Mouse (Mus musculus): ENCODE measurements around the gene Kcnab3. TPM values are rescaled to one million over a fixed set of nuclear protein-coding genes. Genes with fewer than 3 reads are reported as not detected.
A peak's percentile ranks its signal among the peaks of the same experiment; 100 is the strongest.

Gene Kcnab3
- polyA plus RNA-seq, 1 experiment from 2014 or later: 6.0 TPM

- Histone ChIP-seq H3K9me3 (ENCODE audit: control insufficient read depth, low read length) (no peaks in the 10 kb centered on the region), H3K4me1 (ENCODE audit: control insufficient read depth, insufficient read depth, low read depth, low read length) (peaks cover 28% of the 10 kb centered on the region), H3K36me3 (ENCODE audit: control insufficient read depth, insufficient read depth, low read length) (no peaks in the 10 kb centered on the region), H3K4me2 (ENCODE audit: low read length) (peak overlapping the region; percentile 45), H3K27ac (ENCODE audit: low read depth, low read length) (peak overlapping the region; percentile 75), H3K9ac (ENCODE audit: low read depth, low read length) (peak overlapping the region; percentile 31; the same call in 1 of the 2 replicates), H3K4me3 (ENCODE audit: low read length) (no peak overlapping the region; the same call in 1 of the 2 replicates), H3K27me3 (replicated peaks; ENCODE audit: control insufficient read depth, insufficient read depth, low read length) (no peaks in the 10 kb centered on the region)
- ATAC-seq: peak; percentile 28; the same call in 1 of the 2 replicates
- WGBS: 29% methylated on average over 12 of the region's 12 CpGs
Measured at GRCm38 (mm10) chr11:69372056-69372779, 46.2 kb downstream of the Kcnab3 start.

GRCm38 (mm10) chr11:69372780-69373170 lies 46.7 kb downstream of the Kcnab3 start:
- H3K27ac ChIP-seq (ENCODE audit: low read depth, low read length): peak overlapping the region; percentile 75; the same call in 1 of the 2 replicates
- 64% methylated on average over 3 of the region's 3 CpGs for WGBS

GRCm38 (mm10) chr11:69373223-69373965 lies 47.3 kb downstream of the Kcnab3 start:
- H3K27ac ChIP-seq (ENCODE audit: low read depth, low read length): no peak overlapping the region
- peaks cover 21% of the 10 kb centered on the region for H3K4me1 ChIP-seq (ENCODE audit: control insufficient read depth, insufficient read depth, low read depth, low read length)
- H3K9me3 ChIP-seq (ENCODE audit: control insufficient read depth, low read length): no peaks in the 10 kb centered on the region
- no peak overlapping the region for H3K9ac ChIP-seq (ENCODE audit: low read depth, low read length)
- H3K27me3 ChIP-seq (replicated peaks; ENCODE audit: control insufficient read depth, insufficient read depth, low read length): no peaks in the 10 kb centered on the region
- no peak overlapping the region for H3K4me2 ChIP-seq (ENCODE audit: low read length)
- H3K4me3 ChIP-seq (ENCODE audit: low read length): no peak overlapping the region
- ATAC-seq: no peak
- no peaks in the 10 kb centered on the region for H3K36me3 ChIP-seq (ENCODE audit: control insufficient read depth, insufficient read depth, low read length)
- WGBS: 93% methylated on average over 16 of the region's 16 CpGs

More at GRCm38 (mm10) chr11:69372780-69373170, 46.7 kb downstream of the Kcnab3 start:
- Histone ChIP-seq H3K36me3 (ENCODE audit: control insufficient read depth, insufficient read depth, low read length) (no peaks in the 10 kb centered on the region), H3K27me3 (replicated peaks; ENCODE audit: control insufficient read depth, insufficient read depth, low read length) (no peaks in the 10 kb centered on the region), H3K9ac (ENCODE audit: low read depth, low read length) (no peak overlapping the region), H3K4me2 (ENCODE audit: low read length) (peak overlapping the region; percentile 32; the same call in 1 of the 2 replicates), H3K4me1 (ENCODE audit: control insufficient read depth, insufficient read depth, low read depth, low read length) (peaks cover 26% of the 10 kb centered on the region), H3K9me3 (ENCODE audit: control insufficient read depth, low read length) (no peaks in the 10 kb centered on the region), H3K4me3 (ENCODE audit: low read length) (no peak overlapping the region)
- ATAC-seq: no peak

- H3K9ac ChIP-seq (ENCODE audit: low read depth, low read length): no peak overlapping the region
- no peaks in the 10 kb centered on the region for H3K9me3 ChIP-seq (ENCODE audit: control insufficient read depth, low read length)
- ATAC-seq: no peak
- WGBS: 82% methylated on average over 4 of the region's 4 CpGs
- no peak overlapping the region for H3K4me3 ChIP-seq (ENCODE audit: low read length)
- H3K27ac ChIP-seq (ENCODE audit: low read depth, low read length): no peak overlapping the region
- H3K4me2 ChIP-seq (ENCODE audit: low read length): no peak overlapping the region
- H3K27me3 ChIP-seq (replicated peaks; ENCODE audit: control insufficient read depth, insufficient read depth, low read length): no peaks in the 10 kb centered on the region
- peaks cover 20% of the 10 kb centered on the region for H3K4me1 ChIP-seq (ENCODE audit: control insufficient read depth, insufficient read depth, low read depth, low read length)
- no peaks in the 10 kb centered on the region for H3K36me3 ChIP-seq (ENCODE audit: control insufficient read depth, insufficient read depth, low read length)
Measured at GRCm38 (mm10) chr11:69375646-69376045, 49.6 kb downstream of the Kcnab3 start.

- ATAC-seq: no peak
- no peaks in the 10 kb centered on the region for H3K27me3 ChIP-seq (replicated peaks; ENCODE audit: control insufficient read depth, insufficient read depth, low read length)
- H3K9ac ChIP-seq (ENCODE audit: low read depth, low read length): no peak overlapping the region
- no peaks in the 10 kb centered on the region for H3K9me3 ChIP-seq (ENCODE audit: control insufficient read depth, low read length)
- 74% methylated on average over 3 of the region's 3 CpGs for WGBS
- no peaks in the 10 kb centered on the region for H3K36me3 ChIP-seq (ENCODE audit: control insufficient read depth, insufficient read depth, low read length)
- no peak overlapping the region for H3K4me3 ChIP-seq (ENCODE audit: low read length)
- H3K27ac ChIP-seq (ENCODE audit: low read depth, low read length): no peak overlapping the region
- no peak overlapping the region for H3K4me2 ChIP-seq (ENCODE audit: low read length)
- H3K4me1 ChIP-seq (ENCODE audit: control insufficient read depth, insufficient read depth, low read depth, low read length): no peaks in the 10 kb centered on the region
Measured at GRCm38 (mm10) chr11:69377766-69378165, 51.7 kb downstream of the Kcnab3 start.

GRCm38 (mm10) chr11:69379600-69379999 lies 53.5 kb downstream of the Kcnab3 start:
- Histone ChIP-seq H3K4me1 (ENCODE audit: control insufficient read depth, insufficient read depth, low read depth, low read length) (no peaks in the 10 kb centered on the region), H3K27me3 (replicated peaks; ENCODE audit: control insufficient read depth, insufficient read depth, low read length) (no peaks in the 10 kb centered on the region), H3K4me3 (ENCODE audit: low read length) (no peak overlapping the region), H3K9me3 (ENCODE audit: control insufficient read depth, low read length) (no peaks in the 10 kb centered on the region), H3K4me2 (ENCODE audit: low read length) (no peak overlapping the region), H3K27ac (ENCODE audit: low read depth, low read length) (no peak overlapping the region), H3K9ac (ENCODE audit: low read depth, low read length) (no peak overlapping the region), H3K36me3 (ENCODE audit: control insufficient read depth, insufficient read depth, low read length) (no peaks in the 10 kb centered on the region)
- 83% methylated on average over 3 of the region's 3 CpGs for WGBS
- no peak for ATAC-seq

GRCm38 (mm10) chr11:69381356-69381755 lies 55.3 kb downstream of the Kcnab3 start:
- H3K9me3 ChIP-seq (ENCODE audit: control insufficient read depth, low read length): no peaks in the 10 kb centered on the region
- 77% methylated on average over 6 of the region's 6 CpGs for WGBS
- no peaks in the 10 kb centered on the region for H3K4me1 ChIP-seq (ENCODE audit: control insufficient read depth, insufficient read depth, low read depth, low read length)
- H3K9ac ChIP-seq (ENCODE audit: low read depth, low read length): no peak overlapping the region
- no peak overlapping the region for H3K27ac ChIP-seq (ENCODE audit: low read depth, low read length)
- H3K4me3 ChIP-seq (ENCODE audit: low read length): no peak overlapping the region
- H3K27me3 ChIP-seq (replicated peaks; ENCODE audit: control insufficient read depth, insufficient read depth, low read length): no peaks in the 10 kb centered on the region
- ATAC-seq: no peak
- H3K36me3 ChIP-seq (ENCODE audit: control insufficient read depth, insufficient read depth, low read length): no peaks in the 10 kb centered on the region
- H3K4me2 ChIP-seq (ENCODE audit: low read length): no peak overlapping the region
